Mouse (Mus musculus) lung, adult 2 months (tissue): Measurements from ENCODE around the gene Slc46a3. TPM values are rescaled to one million over a fixed set of nuclear protein-coding genes. Genes with fewer than 3 reads are reported as not detected.
A peak's percentile ranks its signal among the peaks of the same experiment; 100 is the strongest.

Source experiments
- DNase-seq: peaks from one replicate; pipeline ENCODE4 v3.0.0; 2022
- H3K4me1 ChIP-seq: fragments of 200-500 bp; 2 replicates; pipeline ENCODE4 v1.6.1; 2011; ENCODE audit warnings: low read length; ENCODE audit not compliant: control insufficient read depth, insufficient read depth
- H3K4me3 ChIP-seq: fragments of 200-500 bp; replicated peaks from 2 replicates; pipeline ENCODE3; 2011; ENCODE audit warnings: low read depth, mild to moderate bottlenecking, control low read depth, low read length; ENCODE audit errors: extremely low read depth
- CTCF ChIP-seq: fragments of 200-500 bp; IDR thresholded peaks from 2 replicates; pipeline ENCODE4 v1.5.1; 2011; ENCODE audit warnings: mild to moderate bottlenecking, low read length, control low read depth; ENCODE audit not compliant: insufficient read depth
- POLR2A ChIP-seq: fragments of 200-500 bp; IDR thresholded peaks from 2 replicates; pipeline ENCODE4 v1.6.1; 2011; ENCODE audit warnings: low read depth, mild to moderate bottlenecking, control low read depth, low read length, borderline replicate concordance; ENCODE audit errors: extremely low read depth
- WGBS: fragments of 180-500 bp; shearing (Covaris S2); methylation state at CpG from one replicate; pipeline ENCODE4 v1.1.7; 2018; 5-methylcytosine and 5-hydroxymethylcytosine counted together
- polyA plus RNA-seq: library from polyadenylated mRNA; depleted of rRNA; stranded (reverse); fragments of >200 nt; gene quantifications from 2 replicates; pipeline ENCODE4 v1.2.3, GENCODE M21; 2012

The Slc46a3 gene
- polyA plus RNA-seq, 1 experiment: 46.5 TPM

DNA sequence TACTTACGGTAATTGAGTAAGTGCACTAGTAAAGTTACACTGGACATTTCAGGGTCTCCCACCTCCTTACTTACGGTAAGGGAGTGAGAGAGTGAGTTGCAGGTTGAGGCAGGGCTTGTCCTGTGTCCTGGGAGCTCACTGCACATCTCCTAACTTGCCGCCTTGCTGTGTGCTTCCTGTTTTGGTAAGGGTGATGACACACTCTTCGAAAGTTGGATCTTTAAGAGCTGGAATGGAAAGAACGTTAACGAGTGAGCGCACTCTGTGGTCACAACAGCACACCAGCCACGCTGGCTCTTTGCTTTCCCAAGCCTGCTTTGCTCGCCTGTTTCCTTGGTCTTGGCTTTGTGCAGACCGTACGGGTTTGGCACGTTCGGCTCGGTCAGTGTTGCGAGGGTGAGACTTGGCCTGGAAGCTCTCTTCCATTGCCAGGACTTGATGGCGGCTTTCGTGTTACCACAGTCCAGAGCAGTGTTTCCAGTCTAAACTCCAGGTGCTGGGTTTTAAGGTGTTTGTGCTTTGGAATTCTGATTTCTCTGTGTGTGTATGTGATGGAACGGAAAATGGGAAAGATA lies 20.0 kb downstream of the Slc46a3 start:
- DNase-seq: no peak
- Histone ChIP-seq H3K4me3 (no peak overlapping the region), H3K4me1 (peaks cover 5% of the 10 kb centered on the region)
- 86% methylated on average over 18 of the region's 18 CpGs for WGBS
- TF ChIP-seq POLR2A (no peak), CTCF (no peak)

DNA sequence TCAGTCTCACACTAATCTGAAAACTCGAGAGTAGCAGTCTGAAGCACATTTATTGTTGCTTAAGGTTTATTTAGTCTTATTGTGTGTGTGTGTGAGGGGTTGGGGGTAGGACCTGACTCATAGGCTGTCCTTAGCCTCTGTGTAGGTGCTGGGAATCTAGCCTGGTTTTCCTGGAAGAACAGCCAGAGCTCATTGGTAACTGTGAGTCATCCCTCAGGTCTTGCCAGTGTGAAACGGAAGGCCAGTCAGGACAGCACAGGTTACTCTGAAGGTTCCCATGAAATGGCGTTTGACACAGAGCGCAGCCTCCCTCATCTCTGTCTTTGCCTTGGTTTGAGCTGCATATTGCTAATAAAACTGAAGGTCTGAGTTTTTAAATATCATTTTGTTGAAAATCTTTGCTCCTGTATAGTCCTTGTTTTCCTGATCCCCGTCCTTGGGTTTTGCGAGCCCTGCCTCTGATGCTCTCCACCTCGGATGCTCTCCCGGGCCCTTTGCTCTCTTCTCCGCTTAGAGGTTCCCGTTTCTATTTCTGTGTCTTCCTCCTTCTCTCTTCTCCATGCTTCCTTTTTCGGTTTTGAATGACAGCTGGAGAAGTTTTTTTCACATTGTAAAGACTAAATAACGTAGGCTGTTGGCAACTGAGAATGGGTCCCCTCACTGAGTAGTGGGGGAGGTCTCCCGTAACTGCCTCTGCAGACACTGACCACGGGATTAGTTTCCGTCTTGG lies 23.4 kb downstream of the Slc46a3 start:
- 80% methylated on average over 15 of the region's 15 CpGs for WGBS
- H3K4me1 ChIP-seq: 0 out of 2 replicates have a peak, but pooled peaks cover 2% of the 10 kb centered on the region
- no peak overlapping the region for H3K4me3 ChIP-seq
- TF ChIP-seq CTCF (no peak), POLR2A (no peak)
- no peak for DNase-seq

DNA sequence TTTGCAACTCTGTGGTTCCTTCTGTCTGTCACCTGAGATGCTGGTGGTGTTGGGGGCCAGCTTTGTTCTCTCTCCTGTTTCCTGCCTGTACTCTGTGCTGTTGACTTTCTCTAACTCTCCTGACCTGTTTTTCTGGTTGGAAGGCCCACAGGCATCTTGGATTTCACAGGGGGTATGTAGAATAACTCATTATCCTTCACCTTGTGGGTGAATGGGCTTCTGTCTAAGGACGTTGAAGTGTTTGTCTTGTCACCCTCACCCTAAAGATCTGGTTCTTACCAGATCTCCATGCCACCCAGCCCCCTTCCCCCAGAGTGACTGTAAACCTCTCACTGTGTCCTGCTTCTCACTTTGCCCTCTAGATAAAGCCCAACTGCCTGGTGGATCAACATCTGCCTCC lies 24.3 kb downstream of the Slc46a3 start:
- no peak for DNase-seq
- no peak overlapping the region for H3K4me3 ChIP-seq
- TF ChIP-seq POLR2A (no peak), CTCF (no peak)
- H3K4me1 ChIP-seq: 0 out of 2 replicates have a peak, but pooled peaks cover 2% of the 10 kb centered on the region
- 78% methylated on average over 1 of the region's 1 CpGs for WGBS

DNA sequence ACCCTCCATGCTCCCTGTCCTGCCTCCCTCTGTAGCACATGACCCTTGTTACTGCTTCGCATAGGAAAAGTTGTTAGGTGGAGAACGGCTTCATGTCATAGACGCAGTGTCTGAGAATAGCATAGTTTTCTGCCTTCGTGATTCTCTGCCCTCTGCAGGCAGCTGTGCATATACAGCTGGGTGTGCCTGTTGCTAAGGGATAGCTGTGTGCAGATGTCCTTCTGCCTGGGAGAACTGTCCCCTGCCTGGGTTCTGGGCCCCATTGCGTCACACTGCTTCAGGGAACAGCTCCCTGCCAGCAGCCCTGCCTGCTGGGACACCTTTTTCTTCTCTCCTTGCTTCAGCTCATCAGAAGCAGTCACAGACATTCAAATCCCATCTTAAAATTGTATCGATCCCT lies 25.0 kb downstream of the Slc46a3 start:
- H3K4me1 ChIP-seq: 0 out of 2 replicates have a peak, but pooled peaks cover 2% of the 10 kb centered on the region
- WGBS: 65% methylated on average over 6 of the region's 6 CpGs
- no peak overlapping the region for H3K4me3 ChIP-seq
- TF ChIP-seq CTCF: no peak
- no peak for TF ChIP-seq POLR2A
- DNase-seq: no peak

DNA sequence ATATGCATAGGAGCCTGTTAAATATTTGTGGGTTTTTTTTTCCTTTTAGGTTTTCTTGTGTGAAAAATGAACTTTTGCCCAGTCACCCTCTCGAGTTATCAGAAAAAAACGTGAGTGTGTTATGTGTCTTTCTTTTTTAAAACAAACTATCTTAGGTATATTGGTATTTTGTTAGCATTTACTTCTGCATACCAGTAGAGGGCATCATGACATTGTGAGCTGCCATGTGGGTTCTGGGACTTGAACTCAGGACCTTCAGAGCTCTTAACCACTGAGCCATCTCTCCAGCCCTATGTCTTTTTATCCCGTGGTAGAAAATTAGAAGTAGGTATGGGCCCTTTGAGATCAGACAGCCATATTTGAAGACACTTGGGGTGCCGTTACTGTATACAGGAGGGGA lies 25.9 kb downstream of the Slc46a3 start:
- WGBS: 87% methylated on average over 4 of the region's 4 CpGs
- no peak for DNase-seq

DNA sequence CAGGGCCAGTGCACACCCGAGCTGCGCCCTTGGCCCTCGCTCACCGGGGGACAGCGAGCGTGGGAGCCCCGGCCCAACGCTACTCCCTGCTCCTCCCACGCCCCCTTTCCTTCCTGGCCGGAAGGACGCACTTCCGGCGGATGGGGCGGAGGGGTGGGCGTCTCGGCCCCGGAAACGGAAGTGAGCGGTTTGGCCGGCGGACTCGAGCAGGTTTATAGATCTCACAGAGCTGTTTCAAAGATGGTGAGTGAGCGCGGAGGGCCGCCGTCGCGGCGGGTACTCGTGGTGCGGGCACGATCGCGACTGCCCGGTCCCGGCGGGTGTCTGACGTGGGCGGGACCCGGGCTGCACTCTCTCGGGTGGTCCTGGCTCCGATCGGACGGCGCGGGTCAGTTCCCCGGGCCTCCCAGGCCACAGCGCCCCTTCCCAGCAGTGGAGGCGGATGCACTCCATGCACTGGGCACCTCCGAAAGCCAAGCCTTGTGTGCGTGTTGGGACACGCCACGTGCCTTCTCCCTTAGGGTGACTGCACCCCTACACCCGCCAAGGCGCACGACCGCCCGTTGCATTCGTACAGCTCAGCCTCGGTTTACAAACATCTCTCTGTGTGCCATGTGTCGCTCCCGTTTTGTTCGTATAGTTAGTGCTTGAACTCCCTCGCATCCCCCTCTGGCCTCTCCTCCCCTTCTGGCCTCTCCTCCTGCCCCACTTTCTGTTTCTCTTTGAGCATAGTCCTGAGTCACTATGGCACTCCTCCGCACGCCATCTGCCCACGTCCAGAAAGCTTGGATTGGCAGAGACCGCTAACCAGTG lies 34.0 kb downstream of the Slc46a3 start, which contains the start of gene Pomp:
Pomp (plus strand) TSS at position 13 of the 813 bp plus-strand sequence.
- Histone ChIP-seq H3K4me3 (peak within 1 kb of the TSS; percentile 99), H3K4me1 (peaks cover 9% of the 10 kb centered on the region)
- DNase-seq: peak; percentile 90
- TF ChIP-seq POLR2A (peak; percentile 92), CTCF (no peak)
- whole genome bisulfite sequencing: under 1% methylated on average over 68 of the region's 68 CpGs

More for the DNA sequence above, 25.9 kb downstream of the Slc46a3 start:
- TF ChIP-seq CTCF: no peak
- Histone ChIP-seq H3K4me1 (0 out of 2 replicates have a peak, but pooled peaks cover 2% of the 10 kb centered on the region), H3K4me3 (no peak overlapping the region)

DNA sequence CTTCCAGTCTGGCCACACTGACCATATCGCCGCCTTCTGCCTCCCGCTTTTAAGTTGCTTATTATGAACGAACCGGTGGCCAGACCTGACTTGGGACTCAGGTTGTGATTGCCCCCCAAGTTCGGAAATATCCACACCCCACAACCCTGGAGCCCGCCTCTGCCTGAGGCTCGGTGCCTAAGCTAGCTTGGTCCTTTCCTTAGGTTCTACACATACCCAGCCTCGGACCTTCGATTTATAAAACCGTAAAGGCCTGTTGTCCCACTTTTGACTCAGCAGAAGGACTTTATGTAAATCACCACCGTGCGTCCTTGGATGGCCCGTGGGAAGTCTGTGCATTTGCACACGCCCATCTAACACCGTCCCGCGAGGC lies 34.6 kb downstream of the Slc46a3 start:
- 2% methylated on average over 18 of the region's 18 CpGs for WGBS
- Histone ChIP-seq H3K4me1 (peaks cover 9% of the 10 kb centered on the region), H3K4me3 (peak overlapping the region; percentile 99)
- TF ChIP-seq CTCF (no peak), POLR2A (no peak)
- DNase-seq: no peak

DNA sequence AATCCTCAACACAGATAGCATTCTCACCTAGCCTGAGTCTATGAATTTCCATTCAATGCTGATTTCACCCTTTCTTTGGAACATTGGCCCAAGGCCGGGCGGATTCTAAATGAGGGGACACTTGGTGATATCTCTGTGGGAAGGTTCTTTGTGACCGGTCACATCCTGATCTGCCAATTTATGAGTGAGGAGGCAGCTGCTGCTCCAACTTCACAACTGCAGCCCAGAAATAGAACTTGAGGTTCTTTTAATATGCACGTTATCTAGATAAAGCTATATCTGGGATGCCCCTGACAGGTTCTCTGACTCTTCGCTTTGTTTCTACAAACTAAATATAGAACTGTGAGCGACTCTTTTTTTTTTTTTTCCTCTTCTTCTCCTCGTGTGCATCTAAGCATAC lies 44.4 kb downstream of the Slc46a3 start:
- DNase-seq: no peak
- no peak for TF ChIP-seq CTCF
- no peak for TF ChIP-seq POLR2A
- Histone ChIP-seq H3K4me1 (no peaks in the 10 kb centered on the region), H3K4me3 (no peak overlapping the region)
- 51% methylated on average over 7 of the region's 7 CpGs for WGBS

DNA sequence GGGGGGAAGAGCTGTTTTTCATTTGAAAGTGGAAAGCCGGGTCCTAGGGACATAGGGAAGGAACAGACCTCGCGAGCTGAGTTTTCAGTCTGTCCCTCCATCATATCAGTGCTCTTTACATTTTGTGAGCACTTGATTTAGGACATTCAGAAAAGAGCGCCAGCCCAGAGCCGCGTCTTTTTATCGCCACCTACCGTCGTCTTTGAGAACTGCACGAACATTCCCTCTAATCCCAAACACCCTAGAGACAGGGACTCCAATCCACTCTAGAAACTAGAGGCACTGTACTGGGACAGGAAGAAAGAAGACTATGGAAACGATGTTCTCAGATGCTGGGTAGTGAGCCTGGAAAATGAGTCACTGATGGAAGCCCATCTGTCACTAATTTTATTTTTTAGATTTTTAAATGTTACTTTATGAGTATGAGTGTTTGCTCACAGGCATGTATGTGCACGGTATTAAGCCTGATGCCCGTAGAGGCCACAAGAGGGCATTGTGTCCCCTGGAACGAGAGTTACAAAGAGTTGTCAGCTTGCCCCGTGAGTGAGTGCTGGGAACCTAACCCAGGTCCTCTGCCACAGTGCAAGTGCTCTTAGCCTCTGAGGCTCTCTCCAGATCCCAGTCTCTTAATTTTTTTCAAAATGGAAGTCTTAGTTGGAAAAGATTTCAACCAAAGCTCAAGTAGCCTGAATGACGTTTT lies 46.3 kb downstream of the Slc46a3 start:
- TF ChIP-seq POLR2A: no peak
- TF ChIP-seq CTCF: peak; percentile 80
- Histone ChIP-seq H3K4me3 (no peak overlapping the region), H3K4me1 (no peaks in the 10 kb centered on the region)
- 24% methylated on average over 16 of the region's 16 CpGs for WGBS
- DNase-seq: peak; percentile 63
